Mouse (Mus musculus): ENCODE results near the gene Metrn. TPM values are rescaled to one million over a fixed set of nuclear protein-coding genes. Genes with fewer than 3 reads are reported as not detected.
"Not testable (repeated sequence)": the region's sequence is repeated elsewhere in the genome, so short reads cannot be mapped to it uniquely, and the experiment has no call there.

The Metrn gene
- total RNA-seq, 2 experiments from 2014 or later = 48.4 to 49.3 TPM

GRCm38 (mm10) chr17:25830806-25831431 is 34.0 kb upstream of the Metrn start:
- no peak for DNase-seq

DNA sequence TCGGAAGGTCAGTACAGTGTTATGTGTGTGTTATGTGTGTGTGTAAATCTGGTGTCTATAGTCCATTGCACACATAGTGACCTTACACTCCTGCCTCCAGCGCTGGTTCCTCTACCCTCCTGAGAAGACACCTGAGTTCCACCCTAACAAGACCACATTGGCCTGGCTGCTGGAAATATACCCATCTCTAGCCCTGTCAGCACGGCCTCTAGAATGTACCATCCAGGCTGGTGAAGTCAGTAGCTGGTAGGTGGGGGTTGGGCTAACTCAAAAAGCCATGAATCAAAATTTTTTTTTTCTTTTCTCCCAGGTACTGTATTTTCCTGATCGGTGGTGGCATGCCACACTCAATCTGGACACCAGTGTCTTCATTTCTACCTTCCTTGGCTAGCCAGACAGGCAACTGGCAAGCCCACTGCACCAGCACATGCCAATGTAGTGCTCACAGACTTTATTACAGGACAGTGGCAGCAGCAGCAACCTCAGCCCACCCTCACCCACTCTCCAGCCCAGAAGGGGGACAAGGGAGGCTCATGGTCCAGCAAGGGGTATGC is 33.3 kb upstream of the Metrn start:
- DNase-seq = no peak

GRCm38 (mm10) chr17:25829558-25830017 is 32.7 kb upstream of the Metrn start:
- DNase-seq = no peak

DNA sequence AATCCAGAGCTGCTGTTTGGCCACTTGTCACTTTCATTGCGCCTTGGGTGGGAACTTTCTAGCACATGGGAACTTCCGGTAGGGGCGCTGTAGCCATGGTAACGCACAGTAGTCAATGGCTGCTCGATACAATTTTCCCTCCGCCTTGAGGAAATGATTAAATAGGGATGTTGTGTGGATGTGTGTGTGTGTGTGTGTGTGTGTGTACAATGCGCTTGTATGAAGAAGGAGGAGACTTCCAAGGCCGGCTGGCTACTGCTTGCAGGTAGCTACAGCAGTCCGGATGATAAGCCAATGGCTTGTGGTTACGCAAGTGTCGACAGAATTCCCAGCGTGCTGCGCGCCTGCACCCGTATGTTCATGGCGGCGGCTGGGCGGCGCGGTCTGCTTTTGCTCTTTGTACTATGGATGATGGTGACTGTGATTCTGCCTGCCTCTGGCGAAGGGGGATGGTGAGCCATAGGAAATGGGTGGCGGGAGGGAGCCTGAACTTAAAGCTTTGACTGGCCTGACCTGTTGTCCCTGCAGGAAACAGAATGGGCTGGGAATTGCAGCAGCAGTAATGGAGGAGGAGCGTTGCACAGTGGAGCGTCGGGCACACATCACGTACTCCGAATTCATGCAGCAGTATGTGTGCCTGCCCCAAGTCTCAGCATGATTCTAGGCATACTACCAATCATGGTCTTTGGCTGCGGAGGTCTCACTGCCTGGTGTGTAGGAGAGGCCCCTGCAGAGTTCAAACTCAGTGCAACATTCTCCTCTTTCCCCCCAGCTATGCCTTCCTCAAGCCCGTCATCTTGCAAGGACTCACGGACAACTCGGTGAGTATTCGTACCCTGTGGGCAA is 32.0 kb upstream of the Metrn start, which contains the start of gene Jmjd8:
TSS of gene Jmjd8 (plus strand) at position 156 of the 846 bp plus-strand sequence.
- DNase-seq = peak; percentile 78

DNA sequence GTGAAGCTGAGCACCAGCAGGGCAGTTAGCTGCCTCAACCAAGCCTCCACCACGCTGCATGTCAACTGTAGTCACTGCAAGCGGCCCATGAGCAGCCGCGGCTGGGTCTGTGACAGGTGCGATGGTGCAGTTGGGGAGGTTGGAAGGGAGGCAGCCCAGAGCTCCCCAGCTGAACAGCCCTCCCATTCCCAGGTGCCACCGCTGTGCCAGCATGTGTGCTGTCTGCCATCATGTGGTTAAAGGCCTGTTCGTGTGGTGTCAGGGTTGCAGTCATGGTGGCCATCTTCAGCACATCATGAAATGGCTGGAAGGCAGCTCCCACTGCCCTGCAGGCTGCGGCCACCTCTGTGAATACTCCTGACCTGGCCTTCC is 31.3 kb upstream of the Metrn start:
- DNase-seq = no peak

- no peak for DNase-seq
These were observed 30.7 kb upstream of the Metrn start for GRCm38 (mm10) chr17:25827546-25828222.

DNA sequence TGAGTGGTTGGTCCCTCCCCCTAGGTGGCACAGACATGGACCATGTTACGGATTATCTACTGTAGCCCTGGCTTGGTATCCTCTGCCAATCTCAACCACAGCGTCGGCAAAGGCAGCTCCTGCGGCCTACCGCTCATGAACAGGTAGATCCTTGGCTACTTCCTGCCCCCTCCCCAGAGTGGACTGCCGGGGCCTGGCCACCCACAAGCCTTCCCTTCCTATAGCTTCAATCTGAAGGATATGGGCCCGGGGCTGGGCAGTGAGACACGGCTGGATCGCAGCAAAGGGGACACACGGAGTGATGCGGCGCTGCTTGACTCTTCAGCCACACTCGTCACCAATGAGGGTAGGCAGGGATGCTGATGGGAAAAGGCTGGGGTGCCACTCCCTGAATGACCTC is 30.1 kb upstream of the Metrn start:
- DNase-seq = no peak

DNA sequence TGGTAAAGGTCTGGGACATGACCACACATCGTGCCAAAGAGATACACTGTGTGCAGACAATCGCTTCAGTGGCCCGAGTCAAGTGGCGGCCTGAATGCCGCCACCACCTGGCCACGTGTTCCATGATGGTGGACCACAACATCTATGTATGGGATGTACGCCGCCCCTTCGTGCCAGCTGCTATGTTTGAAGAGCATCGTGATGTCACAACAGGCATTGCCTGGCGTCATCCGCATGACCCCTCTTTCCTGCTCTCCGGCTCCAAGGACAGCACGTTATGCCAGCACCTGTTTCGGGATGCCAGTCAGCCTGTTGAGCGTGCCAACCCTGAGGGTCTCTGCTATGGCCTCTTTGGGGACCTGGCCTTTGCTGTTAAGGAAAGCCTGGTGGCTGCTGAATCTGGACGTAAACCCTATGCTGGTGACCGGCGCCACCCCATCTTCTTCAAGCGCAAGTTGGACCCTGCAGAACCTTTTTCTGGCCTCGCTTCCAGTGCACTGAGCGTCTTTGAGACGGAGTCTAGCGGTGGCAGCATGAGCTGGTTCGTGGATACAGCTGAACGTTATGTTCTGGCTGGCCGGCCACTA is 29.1 kb upstream of the Metrn start:
- DNase-seq = no peak

GRCm38 (mm10) chr17:25825311-25825710 is 28.4 kb upstream of the Metrn start:
- DNase-seq = no peak

DNA sequence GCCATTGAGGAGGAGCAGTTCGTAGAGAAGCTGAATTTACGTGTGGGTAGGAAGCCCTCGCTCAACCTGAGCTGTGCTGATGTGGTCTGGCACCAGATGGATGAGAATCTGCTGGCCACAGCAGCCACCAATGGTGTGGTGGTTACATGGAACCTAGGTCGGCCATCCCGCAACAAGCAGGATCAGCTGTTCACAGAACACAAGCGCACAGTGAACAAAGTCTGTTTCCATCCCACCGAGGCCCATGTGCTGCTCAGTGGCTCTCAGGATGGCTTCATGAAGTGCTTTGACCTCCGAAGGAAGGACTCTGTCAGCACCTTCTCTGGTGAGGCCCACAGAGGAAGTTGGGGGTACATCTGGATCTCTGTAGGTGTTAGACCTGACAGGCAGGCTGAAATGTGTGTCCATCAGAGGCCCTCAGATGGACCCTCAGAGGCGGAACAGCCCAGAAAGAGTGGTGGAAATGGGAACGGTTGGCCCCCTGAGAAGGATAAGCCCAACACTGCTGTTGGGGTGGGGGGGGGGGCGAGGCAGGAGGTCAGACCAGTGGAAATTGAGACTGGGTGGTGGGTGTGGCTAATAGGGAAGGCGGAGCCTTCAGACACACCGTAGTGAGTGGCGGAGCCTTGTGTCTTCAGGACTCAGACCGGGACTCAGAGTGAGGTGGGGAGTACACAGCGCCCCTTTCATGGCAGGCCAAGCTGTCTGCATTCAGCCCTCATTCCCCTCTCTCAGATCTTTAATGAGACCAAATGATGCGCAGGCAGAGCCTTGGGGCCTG is 27.6 kb upstream of the Metrn start:
- no peak for DNase-seq

DNA sequence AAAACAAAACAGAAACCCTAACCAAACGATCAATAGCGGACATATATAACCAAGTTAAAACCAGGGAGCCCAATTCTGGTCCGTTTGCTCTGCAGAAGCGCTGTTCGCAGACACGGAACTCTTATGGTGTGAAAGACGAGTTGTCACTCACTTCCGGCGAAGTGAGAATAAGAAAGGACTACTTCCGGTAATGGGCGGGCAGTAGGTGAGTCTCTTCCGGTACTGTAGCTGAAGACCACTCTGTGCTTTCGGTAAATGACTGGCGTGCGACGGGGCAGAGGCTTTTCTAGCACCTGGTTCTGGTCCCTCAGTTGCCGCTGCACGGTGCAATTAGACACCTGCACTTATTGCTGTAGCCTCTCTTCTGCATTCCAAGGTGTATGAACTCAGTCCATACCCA is 26.5 kb upstream of the Metrn start, which contains the start of gene Wdr24:
TSS of gene Wdr24 (plus strand) at position 176 of the 400 bp plus-strand sequence.
- DNase-seq = peak; percentile 82

GRCm38 (mm10) chr17:25818851-25819780 is 22.2 kb upstream of the Metrn start:
- no peak for DNase-seq

- no peak for DNase-seq
These were observed 20.7 kb upstream of the Metrn start for GRCm38 (mm10) chr17:25817662-25818061.

- peak; percentile 95 for DNase-seq
These were observed 16.5 kb upstream of the Metrn start for GRCm38 (mm10) chr17:25813471-25813870.

- no peak for DNase-seq
These were observed 14.0 kb upstream of the Metrn start for GRCm38 (mm10) chr17:25810890-25811289.

DNA sequence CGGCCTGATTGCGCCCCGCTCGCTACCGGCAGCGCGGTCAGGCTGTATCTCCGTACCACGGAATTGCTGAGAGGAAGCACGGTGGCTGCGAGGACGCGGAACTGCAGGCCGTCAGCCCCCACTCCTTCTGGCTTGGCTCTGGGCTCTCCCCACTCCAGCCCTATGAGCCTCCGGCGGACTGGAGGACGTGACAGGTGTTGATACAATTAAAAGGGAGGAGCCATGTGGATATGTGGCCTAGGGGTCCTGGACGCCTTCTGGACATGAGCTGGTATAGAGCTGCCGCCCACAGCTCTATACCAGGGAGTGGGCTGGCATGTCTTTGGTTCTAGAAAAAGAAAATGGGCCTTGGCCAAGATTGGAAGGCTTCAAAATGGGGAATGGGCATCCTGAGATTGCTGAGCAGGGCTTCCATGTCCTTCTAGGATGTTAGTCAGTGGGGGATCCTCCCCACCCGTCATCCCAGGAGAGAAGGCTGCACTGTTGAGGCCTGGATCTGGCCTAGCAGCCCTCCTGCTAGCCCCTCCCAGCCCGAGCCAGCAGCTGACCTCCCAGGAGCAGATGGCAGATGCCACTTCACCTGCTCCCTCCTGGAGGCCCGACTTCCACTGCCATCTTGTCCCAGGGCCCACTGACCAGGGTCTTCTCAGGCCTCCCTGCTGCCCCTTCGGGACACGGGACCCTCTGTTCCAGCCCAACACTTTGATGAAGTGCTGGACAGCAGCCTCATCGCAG is 12.8 kb upstream of the Metrn start:
- no peak for DNase-seq

DNA sequence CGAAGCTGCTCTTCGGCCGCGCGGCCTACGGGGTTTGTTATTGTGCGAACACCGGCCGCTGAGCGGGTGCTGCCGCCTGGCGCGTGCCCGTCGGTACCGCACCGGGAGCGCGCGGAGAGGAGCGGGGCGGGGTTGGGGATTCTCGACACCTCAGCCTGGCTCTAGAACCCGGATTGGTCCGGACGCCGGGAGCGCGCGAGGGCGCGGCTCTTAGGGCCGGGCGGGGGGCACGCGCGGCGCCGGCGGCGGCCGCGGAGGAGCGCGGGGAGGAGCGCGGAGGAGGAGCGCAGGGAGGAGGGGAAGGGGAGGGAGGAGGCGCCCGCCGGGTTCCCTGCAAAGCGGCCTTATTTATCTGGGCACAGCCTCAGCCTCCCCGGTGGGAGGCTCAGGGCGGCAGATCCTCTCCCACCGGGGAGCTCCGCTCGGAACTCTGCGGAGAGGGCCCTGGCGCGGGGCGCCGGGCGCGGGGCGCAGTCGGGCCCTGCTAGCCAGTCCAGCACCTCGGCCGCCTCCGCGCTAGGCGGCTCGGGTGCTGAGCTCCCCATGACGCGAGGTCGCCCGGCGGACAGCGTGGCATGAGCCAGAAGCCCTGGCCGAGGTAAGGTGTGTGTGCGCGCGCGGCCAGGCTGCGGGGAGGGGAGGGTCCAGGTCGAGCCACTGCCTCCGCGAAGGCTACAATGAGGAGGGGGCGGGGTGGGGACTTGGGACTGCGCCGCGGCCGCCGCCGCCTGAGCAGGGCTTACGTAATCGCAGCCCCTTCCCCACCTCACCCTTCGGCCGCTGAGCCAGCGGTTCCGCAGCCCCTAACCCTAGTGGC is 12.1 kb upstream of the Metrn start, which contains the start of gene Fbxl16:
TSS of gene Fbxl16 (plus strand) at position 297 of the 817 bp plus-strand sequence.
- DNase-seq = peak; percentile 69

- DNase-seq = no peak
These were observed 11.1 kb upstream of the Metrn start for GRCm38 (mm10) chr17:25808028-25808427.

DNA sequence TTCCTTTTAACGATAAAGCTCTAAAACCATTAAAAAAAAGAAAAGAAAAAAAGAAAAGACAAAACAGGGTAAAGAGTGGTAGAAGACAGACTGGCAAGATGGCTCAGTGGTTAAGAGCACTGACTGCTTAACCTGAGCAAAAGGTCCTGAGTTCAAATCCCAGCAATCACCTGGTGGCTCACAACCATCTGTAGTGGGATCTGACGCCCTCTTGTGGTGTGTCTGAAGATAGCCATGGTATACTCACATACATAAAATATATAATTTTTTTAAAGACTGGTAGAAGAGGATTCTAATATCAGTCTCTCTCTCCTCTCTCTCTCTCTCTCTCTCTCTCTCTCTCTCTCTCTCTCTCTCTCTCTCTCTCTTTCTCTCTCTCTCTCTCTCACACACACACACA is 10.5 kb upstream of the Metrn start:
- DNase-seq = not testable (repeated sequence)
